Mouse (Mus musculus): ENCODE measurements around the gene Fastkd3. TPM values are rescaled to one million over a fixed set of nuclear protein-coding genes. Genes with fewer than 3 reads are reported as not detected.

The Fastkd3 gene
- total RNA-seq (2015) (30.8 and 37.9 TPM in 2 replicates), total RNA-seq (2017) (14.3 and 19.1 TPM in 2 replicates)

- peak; percentile 91 for ATAC-seq (replicated peaks; ENCODE audit: poor library complexity)
These were observed at the start of gene Fastkd3, which contains the start of gene Mtrr for GRCm38 (mm10) chr13:68581747-68582516. Gene Fastkd3, plus strand, starts transcription at chr13:68582234. Gene Mtrr, minus strand, starts transcription at chr13:68582149.

GRCm38 (mm10) chr13:68553391-68553790 lies 28.6 kb upstream of the Fastkd3 start:
- peak; percentile 64; the same call in 1 of the 2 replicates for ATAC-seq (replicated peaks; ENCODE audit: poor library complexity)

DNA sequence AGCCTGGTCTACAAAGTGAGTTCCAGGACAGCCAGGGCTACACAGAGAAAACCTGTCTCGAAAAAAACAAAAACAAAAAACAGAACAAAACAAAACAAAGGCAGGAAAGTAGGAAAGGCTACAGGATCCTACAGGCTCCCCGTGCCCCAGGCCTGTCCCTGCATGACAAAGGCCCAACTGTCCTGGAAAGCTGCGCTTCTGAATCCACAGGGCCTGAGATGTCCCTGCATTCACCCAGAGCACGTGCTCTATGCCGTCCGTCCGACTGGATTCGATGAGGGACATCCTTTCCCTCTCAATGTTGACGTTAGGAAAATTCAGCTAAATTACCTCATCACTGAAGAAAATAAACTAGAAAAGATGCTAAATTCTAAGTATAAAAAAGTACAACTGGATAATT lies 13.9 kb upstream of the Fastkd3 start:
- ATAC-seq (replicated peaks; ENCODE audit: poor library complexity): no peak

DNA sequence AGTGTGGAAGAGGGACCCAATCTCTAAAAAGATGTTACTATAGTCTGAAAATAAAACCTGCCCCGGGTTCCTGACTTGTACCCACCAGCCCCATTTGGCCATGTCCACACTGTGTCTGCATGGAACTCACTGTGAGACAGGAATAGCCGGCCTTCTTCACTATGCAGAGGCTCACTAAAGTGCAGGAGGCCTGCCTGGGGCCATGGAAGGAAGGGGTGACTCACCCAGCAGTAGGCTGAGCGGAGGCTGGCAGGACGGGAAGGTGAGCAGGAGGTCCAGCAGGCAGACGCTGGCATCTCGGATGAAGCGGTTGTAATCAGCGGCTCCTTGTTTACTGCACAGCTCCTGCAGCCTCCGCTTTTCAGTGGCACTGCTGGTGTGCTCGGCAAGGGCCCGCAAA lies 13.5 kb upstream of the Fastkd3 start:
- no peak for ATAC-seq (replicated peaks; ENCODE audit: poor library complexity)

GRCm38 (mm10) chr13:68569589-68570336 lies 12.3 kb upstream of the Fastkd3 start:
- peak; percentile 91 for ATAC-seq (replicated peaks; ENCODE audit: poor library complexity)

DNA sequence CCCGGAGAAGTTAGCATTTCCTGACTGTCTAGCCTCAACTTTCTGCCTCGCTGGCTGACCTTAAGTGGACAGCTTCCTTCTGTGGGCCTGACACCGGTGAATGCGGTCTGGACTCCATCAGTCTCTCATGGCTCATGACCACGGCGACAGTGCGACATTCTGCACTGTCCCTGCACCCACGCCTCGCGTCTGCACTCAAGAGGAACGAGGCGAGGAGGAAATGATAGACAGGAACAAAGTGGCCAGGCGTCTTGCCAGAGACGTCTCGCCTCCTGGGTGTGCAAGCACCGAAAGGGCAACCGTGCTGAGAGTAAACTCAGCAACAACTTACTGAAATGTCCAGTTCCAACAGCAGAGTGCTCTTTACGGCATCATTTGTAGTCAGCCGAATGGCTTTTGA lies 9.8 kb upstream of the Fastkd3 start:
- no peak for ATAC-seq (replicated peaks; ENCODE audit: poor library complexity)

GRCm38 (mm10) chr13:68572966-68573913 lies 8.8 kb upstream of the Fastkd3 start:
- no peak for ATAC-seq (replicated peaks; ENCODE audit: poor library complexity)

- no peak for ATAC-seq (replicated peaks; ENCODE audit: poor library complexity)
These were observed 7.6 kb upstream of the Fastkd3 start for GRCm38 (mm10) chr13:68574398-68574797.

GRCm38 (mm10) chr13:68577945-68578344 lies 4.1 kb upstream of the Fastkd3 start:
- ATAC-seq (replicated peaks; ENCODE audit: poor library complexity): no peak

- ATAC-seq (replicated peaks; ENCODE audit: poor library complexity): 0 out of 2 replicates have a peak, but pooled peaks have one; percentile 15
These were observed 821 bp upstream of the Fastkd3 start for GRCm38 (mm10) chr13:68581086-68581740.

- no peak for ATAC-seq (replicated peaks; ENCODE audit: poor library complexity)
These were observed 415 bp downstream of the Fastkd3 start for GRCm38 (mm10) chr13:68582517-68582780.

GRCm38 (mm10) chr13:68583961-68584360 lies 1.9 kb downstream of the Fastkd3 start:
- no peak for ATAC-seq (replicated peaks; ENCODE audit: poor library complexity)

- ATAC-seq (replicated peaks; ENCODE audit: poor library complexity): no peak
These were observed 3.4 kb downstream of the Fastkd3 start for GRCm38 (mm10) chr13:68585441-68585840.

GRCm38 (mm10) chr13:68588352-68588751 lies 6.3 kb downstream of the Fastkd3 start:
- no peak for ATAC-seq (replicated peaks; ENCODE audit: poor library complexity)

DNA sequence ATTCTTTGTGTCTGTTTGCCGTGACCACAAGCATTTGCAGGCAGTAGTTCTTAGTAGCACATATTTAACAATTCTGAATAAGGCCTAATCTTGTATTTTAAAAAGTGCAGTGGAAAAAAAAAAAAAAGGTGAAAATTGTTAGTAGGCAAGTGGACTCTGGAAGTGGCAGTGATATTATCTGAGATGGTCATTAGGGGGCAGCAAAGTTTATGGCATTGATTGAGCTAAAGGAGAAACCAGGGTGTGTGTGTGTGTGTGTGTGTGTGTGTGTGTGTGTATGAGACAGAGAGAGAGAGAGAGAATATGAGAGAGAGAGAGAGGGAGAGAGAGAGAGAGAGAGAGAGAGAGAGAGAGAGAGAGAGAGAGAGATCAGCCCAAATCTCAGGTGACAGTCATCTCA lies 11.8 kb downstream of the Fastkd3 start:
- ATAC-seq (replicated peaks; ENCODE audit: poor library complexity): peak; percentile 48; the same call in 1 of the 2 replicates

DNA sequence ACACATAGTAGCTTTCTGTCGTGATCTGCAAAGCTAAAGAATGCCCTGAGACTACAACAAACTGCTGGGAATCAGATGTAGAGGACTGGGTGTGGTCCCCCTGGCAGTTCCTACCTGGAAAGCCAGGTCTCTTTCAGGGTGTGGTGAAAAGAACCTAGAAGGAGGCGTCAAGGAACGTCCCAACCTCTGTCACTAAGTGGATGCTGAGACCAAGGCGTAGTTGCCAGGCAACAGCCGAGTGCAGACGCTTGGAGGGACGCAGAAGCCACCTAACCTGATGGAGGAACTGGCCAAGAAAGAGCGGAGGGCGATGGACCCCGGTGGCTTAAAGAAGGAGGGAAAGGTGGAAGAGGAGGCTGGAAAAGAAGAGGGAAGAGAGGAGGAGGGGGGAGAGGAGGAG lies 15.2 kb downstream of the Fastkd3 start, which contains the start of gene 1700001L19Rik:
TSS of gene 1700001L19Rik (plus strand) at position 223 of the 400 bp plus-strand sequence.
- no peak for ATAC-seq (replicated peaks; ENCODE audit: poor library complexity)

GRCm38 (mm10) chr13:68597667-68598066 lies 15.6 kb downstream of the Fastkd3 start:
- peak; percentile 50 for ATAC-seq (replicated peaks; ENCODE audit: poor library complexity)

- no peak; the same call in 1 of the 2 replicates for ATAC-seq (replicated peaks; ENCODE audit: poor library complexity)
These were observed 16.9 kb downstream of the Fastkd3 start for GRCm38 (mm10) chr13:68598953-68599352.

- ATAC-seq (replicated peaks; ENCODE audit: poor library complexity): peak; percentile 35; the same call in 1 of the 2 replicates
These were observed 19.1 kb downstream of the Fastkd3 start for GRCm38 (mm10) chr13:68601184-68601583.

DNA sequence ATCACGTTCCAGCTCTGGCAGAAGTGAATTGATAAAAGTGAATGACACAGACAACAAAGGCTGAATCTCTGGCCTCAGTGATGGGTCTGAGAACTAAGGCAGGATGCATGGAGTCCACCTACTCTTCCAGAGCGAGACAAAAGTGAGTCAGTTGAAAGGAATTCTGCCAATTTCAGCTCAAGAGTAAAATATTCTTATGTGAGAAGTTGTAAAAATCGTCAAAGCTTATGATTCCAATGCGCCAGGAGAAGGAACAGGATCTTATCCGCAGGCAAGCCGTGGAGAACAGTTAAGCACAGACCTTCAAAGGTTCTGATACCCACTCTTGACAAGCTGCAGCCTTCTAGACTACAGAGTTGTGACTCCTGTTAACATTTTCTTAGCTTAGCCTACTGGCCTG lies 21.1 kb downstream of the Fastkd3 start:
- no peak for ATAC-seq (replicated peaks; ENCODE audit: poor library complexity)

Measured in megakaryocyte progenitor cell, adult 5-6 weeks (primary cell).